Mouse (Mus musculus): Measurements from ENCODE around the gene Fxn. TPM values are rescaled to one million over a fixed set of nuclear protein-coding genes. Genes with fewer than 3 reads are reported as not detected.
"Not testable (repeated sequence)": the region's sequence is repeated elsewhere in the genome, so short reads cannot be mapped to it uniquely, and the experiment has no call there.

The Fxn gene
- polyA plus RNA-seq, 1 experiment from 2014 or later = 2.8 TPM

- H3K27ac ChIP-seq = no peak overlapping the region
- no peak overlapping the region for H3K4me3 ChIP-seq (ENCODE audit: inconsistent target)
- 84% methylated on average over 8 of the region's 8 CpGs for WGBS (ENCODE audit: missing documents)
- H3K36me3 ChIP-seq (ENCODE audit: inconsistent target) = no peaks in the 10 kb centered on the region
- H3K79me2 ChIP-seq (ENCODE audit: inconsistent target) = no peaks in the 10 kb centered on the region
Measured at GRCm38 (mm10) chr19:24241271-24241670, 39.1 kb downstream of the Fxn start.

GRCm38 (mm10) chr19:24238011-24238410, 42.4 kb downstream of the Fxn start:
- Histone ChIP-seq H3K4me3 (ENCODE audit: inconsistent target) (no peak overlapping the region), H3K27ac (no peak overlapping the region), H3K36me3 (ENCODE audit: inconsistent target) (no peaks in the 10 kb centered on the region), H3K79me2 (ENCODE audit: inconsistent target) (no peaks in the 10 kb centered on the region)
- WGBS (ENCODE audit: missing documents) = 85% methylated on average over 3 of the region's 4 CpGs

GRCm38 (mm10) chr19:24232356-24232755, 48.0 kb downstream of the Fxn start:
- H3K36me3 ChIP-seq (ENCODE audit: inconsistent target); H3K79me2 ChIP-seq (ENCODE audit: inconsistent target); H3K4me3 ChIP-seq (ENCODE audit: inconsistent target); H3K27ac ChIP-seq: not testable (repeated sequence)
- 90% methylated on average over 1 of the region's 1 CpGs for WGBS (ENCODE audit: missing documents)

- H3K4me3 ChIP-seq (ENCODE audit: inconsistent target) = peak overlapping the region; percentile 37
- H3K79me2 ChIP-seq (ENCODE audit: inconsistent target) = no peaks in the 10 kb centered on the region
- no peaks in the 10 kb centered on the region for H3K36me3 ChIP-seq (ENCODE audit: inconsistent target)
- 2% methylated on average over 17 of the region's 17 CpGs for WGBS (ENCODE audit: missing documents)
- H3K27ac ChIP-seq = no peak overlapping the region
Measured at GRCm38 (mm10) chr19:24225305-24225696, 55.1 kb downstream of the Fxn start.

DNA sequence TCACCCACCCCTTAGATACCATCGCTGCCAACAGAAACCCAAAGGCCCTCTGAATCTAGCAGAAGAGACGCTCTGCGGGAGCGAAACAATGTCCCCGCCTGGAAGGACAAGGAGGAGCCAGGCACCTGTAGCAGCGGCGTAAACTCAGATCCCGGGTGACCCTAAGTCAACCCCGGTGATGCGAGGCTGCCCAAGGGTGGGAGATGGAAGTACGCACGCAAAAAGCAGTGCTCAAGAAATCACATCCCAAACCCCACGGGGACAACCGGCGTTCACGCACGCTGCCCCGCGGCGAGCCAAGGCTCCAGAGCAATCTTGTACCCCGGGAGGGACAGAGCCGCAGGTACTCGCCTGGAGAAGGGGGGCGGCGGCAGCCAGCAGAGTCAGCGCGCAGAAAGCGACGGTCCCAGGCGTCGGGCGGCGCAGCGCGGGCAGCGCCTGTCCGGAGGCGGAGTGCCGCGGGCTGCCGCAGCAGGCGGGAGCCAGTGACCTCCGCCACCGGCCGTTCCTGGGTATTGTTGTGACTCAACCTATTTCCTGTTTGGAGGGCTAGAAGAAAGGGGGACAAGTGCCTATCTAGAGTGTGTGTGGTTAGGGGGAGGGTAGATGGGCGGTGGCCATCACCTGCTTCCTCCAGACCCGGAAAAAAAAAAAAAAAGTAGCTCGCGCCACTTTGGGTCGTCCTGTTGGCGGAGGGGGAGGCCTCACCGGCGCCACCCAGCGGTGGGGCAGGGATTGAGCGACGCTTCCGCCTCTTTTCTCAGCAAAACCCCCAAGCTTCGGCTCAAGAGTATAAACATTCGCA, 55.7 kb downstream of the Fxn start, which contains the start of gene Tjp2:
TSS of gene Tjp2 (minus strand) at position 531 of the 805 bp plus-strand sequence.
- H3K36me3 ChIP-seq (ENCODE audit: inconsistent target) = no peaks in the 10 kb centered on the region
- 3% methylated on average over 56 of the region's 59 CpGs for WGBS (ENCODE audit: missing documents)
- no peak within 1 kb of the TSS for H3K27ac ChIP-seq
- no peaks in the 10 kb centered on the region for H3K79me2 ChIP-seq (ENCODE audit: inconsistent target)
- H3K4me3 ChIP-seq (ENCODE audit: inconsistent target) = peak within 1 kb of the TSS; percentile 37

DNA sequence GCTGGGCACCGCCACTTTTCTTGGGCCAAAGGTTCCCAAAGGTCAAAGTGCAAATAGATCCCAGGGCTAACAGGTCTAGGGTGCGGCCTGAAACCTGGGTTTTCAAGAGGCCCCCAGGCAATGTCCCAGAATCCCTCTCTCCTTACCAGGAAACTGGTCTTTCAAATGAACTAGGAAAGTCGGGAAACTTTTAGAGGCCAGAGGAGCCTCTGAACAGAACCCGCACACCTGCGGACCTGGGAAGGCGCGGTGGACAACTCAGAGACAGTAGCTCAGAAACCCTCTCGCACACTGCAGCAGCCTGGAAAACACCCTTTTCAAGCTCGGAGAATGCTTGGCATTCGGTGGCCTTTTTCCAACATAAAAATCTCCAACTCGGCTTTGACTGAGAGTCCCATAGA, 56.6 kb downstream of the Fxn start:
- WGBS (ENCODE audit: missing documents) = 91% methylated on average over 11 of the region's 11 CpGs
- Histone ChIP-seq H3K79me2 (ENCODE audit: inconsistent target) (no peaks in the 10 kb centered on the region), H3K27ac (no peak overlapping the region), H3K36me3 (ENCODE audit: inconsistent target) (no peaks in the 10 kb centered on the region), H3K4me3 (ENCODE audit: inconsistent target) (no peak overlapping the region)

- H3K36me3 ChIP-seq (ENCODE audit: inconsistent target) = no peaks in the 10 kb centered on the region
- H3K27ac ChIP-seq = no peak overlapping the region
- no peak overlapping the region for H3K4me3 ChIP-seq (ENCODE audit: inconsistent target)
- H3K79me2 ChIP-seq (ENCODE audit: inconsistent target) = no peaks in the 10 kb centered on the region
- 70% methylated on average over 4 of the region's 4 CpGs for WGBS (ENCODE audit: missing documents)
Measured at GRCm38 (mm10) chr19:24221455-24221854, 59.0 kb downstream of the Fxn start.

GRCm38 (mm10) chr19:24220795-24221445, 59.5 kb downstream of the Fxn start:
- H3K4me3 ChIP-seq (ENCODE audit: inconsistent target) = no peak overlapping the region

DNA sequence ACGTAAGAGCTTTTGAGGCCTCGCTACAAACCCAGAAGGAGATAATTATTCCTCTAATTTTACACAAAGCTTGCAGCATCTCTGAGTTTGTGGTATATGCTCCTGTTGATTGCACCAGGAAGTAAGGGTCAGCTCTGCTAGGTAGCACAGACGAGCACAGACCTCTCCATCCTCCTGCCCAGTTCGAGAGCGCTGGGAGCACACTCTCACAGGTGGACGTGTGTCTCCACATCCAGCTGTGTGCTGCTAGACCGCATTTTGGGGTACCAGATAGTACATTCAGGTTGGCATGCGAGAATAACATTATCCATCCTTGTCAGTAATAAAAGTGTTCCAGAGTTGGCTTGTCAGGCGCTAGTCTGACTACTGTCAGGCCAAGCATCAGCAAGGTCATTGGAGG, 61.4 kb downstream of the Fxn start:
- 86% methylated on average over 9 of the region's 9 CpGs for WGBS (ENCODE audit: missing documents)
- no peak overlapping the region for H3K27ac ChIP-seq
- no peak overlapping the region for H3K4me3 ChIP-seq (ENCODE audit: inconsistent target)
- H3K79me2 ChIP-seq (ENCODE audit: inconsistent target) = no peaks in the 10 kb centered on the region
- H3K36me3 ChIP-seq (ENCODE audit: inconsistent target) = no peaks in the 10 kb centered on the region

More at GRCm38 (mm10) chr19:24220795-24221445, 59.5 kb downstream of the Fxn start:
- no peak overlapping the region for H3K27ac ChIP-seq
- H3K79me2 ChIP-seq (ENCODE audit: inconsistent target) = no peaks in the 10 kb centered on the region
- 34% methylated on average over 14 of the region's 14 CpGs for WGBS (ENCODE audit: missing documents)
- no peaks in the 10 kb centered on the region for H3K36me3 ChIP-seq (ENCODE audit: inconsistent target)

- Histone ChIP-seq H3K36me3 (ENCODE audit: inconsistent target) (no peaks in the 10 kb centered on the region), H3K27ac (no peak overlapping the region), H3K4me3 (ENCODE audit: inconsistent target) (no peak overlapping the region), H3K79me2 (ENCODE audit: inconsistent target) (no peaks in the 10 kb centered on the region)
- 63% methylated on average over 1 of the region's 2 CpGs for WGBS (ENCODE audit: missing documents)
Measured at GRCm38 (mm10) chr19:24218291-24218690, 62.1 kb downstream of the Fxn start.

DNA sequence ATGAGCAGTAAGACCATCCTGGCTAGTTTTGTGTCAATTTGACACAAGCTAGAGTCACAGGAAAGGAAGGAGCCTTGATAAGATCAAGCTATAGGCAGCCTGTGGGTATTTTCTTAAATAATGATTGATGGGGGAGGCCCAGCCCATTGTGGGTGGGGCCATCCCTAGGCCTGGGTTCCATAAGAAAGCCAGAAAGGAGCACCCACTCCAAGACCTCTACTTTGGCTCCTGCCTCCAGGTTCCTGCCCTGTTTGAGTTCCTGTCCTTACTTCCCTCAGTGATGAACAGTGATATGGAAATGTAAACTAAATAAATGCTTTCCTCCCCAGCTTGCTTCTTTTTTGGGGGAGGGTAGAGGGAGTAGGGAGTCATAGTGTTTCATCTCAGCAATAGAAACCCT, 62.6 kb downstream of the Fxn start:
- Histone ChIP-seq H3K4me3 (ENCODE audit: inconsistent target) (no peak overlapping the region), H3K27ac (no peak overlapping the region), H3K79me2 (ENCODE audit: inconsistent target) (no peaks in the 10 kb centered on the region), H3K36me3 (ENCODE audit: inconsistent target) (no peaks in the 10 kb centered on the region)

GRCm38 (mm10) chr19:24216771-24217170, 63.6 kb downstream of the Fxn start:
- Histone ChIP-seq H3K27ac (no peak overlapping the region), H3K36me3 (ENCODE audit: inconsistent target) (no peaks in the 10 kb centered on the region), H3K4me3 (ENCODE audit: inconsistent target) (no peak overlapping the region), H3K79me2 (ENCODE audit: inconsistent target) (no peaks in the 10 kb centered on the region)
- 97% methylated on average over 9 of the region's 9 CpGs for WGBS (ENCODE audit: missing documents)

DNA sequence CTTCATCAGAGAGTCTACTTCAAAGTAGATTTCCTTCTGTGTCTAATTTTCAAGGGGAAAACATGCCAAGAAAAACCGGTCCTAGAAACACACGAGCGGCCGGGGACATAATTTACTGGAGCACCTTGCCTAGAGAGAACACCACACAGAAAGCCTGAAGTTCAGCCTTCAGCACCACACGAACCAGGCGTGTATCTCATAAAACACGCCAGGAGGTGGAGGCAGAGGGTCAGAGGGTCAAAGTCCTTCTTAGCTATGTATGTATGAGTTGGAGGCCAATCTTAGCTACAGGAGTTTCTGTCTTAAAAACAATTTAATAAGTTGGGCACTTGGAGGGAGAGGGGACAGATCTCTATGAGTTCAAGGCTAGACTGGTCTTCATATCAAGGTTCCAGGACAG, 65.5 kb downstream of the Fxn start:
- no peaks in the 10 kb centered on the region for H3K79me2 ChIP-seq (ENCODE audit: inconsistent target)
- H3K4me3 ChIP-seq (ENCODE audit: inconsistent target) = no peak overlapping the region
- 91% methylated on average over 7 of the region's 7 CpGs for WGBS (ENCODE audit: missing documents)
- no peak overlapping the region for H3K27ac ChIP-seq
- no peaks in the 10 kb centered on the region for H3K36me3 ChIP-seq (ENCODE audit: inconsistent target)

GRCm38 (mm10) chr19:24213299-24213698, 67.1 kb downstream of the Fxn start:
- no peak overlapping the region for H3K4me3 ChIP-seq (ENCODE audit: inconsistent target)
- 63% methylated on average over 5 of the region's 7 CpGs for WGBS (ENCODE audit: missing documents)
- no peak overlapping the region for H3K27ac ChIP-seq
- no peaks in the 10 kb centered on the region for H3K36me3 ChIP-seq (ENCODE audit: inconsistent target)
- no peaks in the 10 kb centered on the region for H3K79me2 ChIP-seq (ENCODE audit: inconsistent target)

GRCm38 (mm10) chr19:24212552-24213249, 67.7 kb downstream of the Fxn start:
- no peak overlapping the region for H3K27ac ChIP-seq
- H3K36me3 ChIP-seq (ENCODE audit: inconsistent target) = no peaks in the 10 kb centered on the region
- 92% methylated on average over 12 of the region's 12 CpGs for WGBS (ENCODE audit: missing documents)
- H3K79me2 ChIP-seq (ENCODE audit: inconsistent target) = no peaks in the 10 kb centered on the region
- H3K4me3 ChIP-seq (ENCODE audit: inconsistent target) = no peak overlapping the region

Data from macrophage (primary cell).